Mouse (Mus musculus): Measurements from ENCODE around the gene Itk.

Itk gene

GRCm38 (mm10) chr11:46393413-46393812 is 4.1 kb upstream of the Itk start:
- DNase-seq (ENCODE audit: low read depth, low spot score) = no peak

- DNase-seq (ENCODE audit: low read depth, low spot score) = no peak
These were observed 3.6 kb upstream of the Itk start for GRCm38 (mm10) chr11:46392890-46393289.

GRCm38 (mm10) chr11:46390621-46391020 is 1.3 kb upstream of the Itk start:
- no peak for DNase-seq (ENCODE audit: low read depth, low spot score)

DNA sequence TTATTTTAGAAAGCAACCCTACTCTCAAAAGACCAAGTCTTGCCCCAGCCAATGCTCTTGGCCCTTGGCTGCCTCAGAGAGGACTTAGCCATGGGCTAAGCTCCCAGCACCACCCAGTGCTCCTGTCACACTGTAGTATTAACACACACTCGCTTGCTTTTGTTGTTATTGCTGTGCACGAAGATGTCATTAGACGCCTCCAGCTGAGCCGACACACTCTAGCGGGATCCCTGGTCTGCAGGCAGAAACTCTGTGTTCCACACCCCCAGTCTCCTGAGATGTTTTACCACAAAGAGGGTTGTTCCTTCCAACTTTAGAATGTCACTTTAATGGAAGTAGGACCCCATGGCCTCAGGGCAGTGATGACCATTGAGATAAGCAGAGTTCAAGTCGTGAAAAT is 877 bp downstream of the Itk start:
- DNase-seq (ENCODE audit: low read depth, low spot score) = no peak

DNA sequence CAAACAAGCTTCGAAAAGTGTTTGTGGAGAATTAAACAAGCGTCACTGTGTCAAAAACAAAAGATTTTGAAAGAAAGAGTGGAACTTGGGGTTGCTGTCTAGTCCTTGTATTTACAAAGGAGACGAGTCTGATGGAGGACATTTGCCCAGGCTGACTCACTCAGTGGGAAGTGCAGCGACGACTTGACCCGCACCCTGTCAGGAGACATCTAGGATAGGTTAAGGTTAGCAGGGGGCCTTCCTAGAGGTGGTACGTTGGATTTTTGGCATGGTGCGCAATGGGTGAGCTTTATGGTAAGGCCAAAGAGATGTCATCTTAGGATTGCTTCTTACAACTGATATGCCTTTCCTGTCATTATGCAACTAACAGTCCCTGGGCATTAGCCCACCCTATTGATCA is 2.3 kb downstream of the Itk start:
- no peak for DNase-seq (ENCODE audit: low read depth, low spot score)

GRCm38 (mm10) chr11:46386556-46386955 is 2.8 kb downstream of the Itk start:
- no peak for DNase-seq (ENCODE audit: low read depth, low spot score)

DNA sequence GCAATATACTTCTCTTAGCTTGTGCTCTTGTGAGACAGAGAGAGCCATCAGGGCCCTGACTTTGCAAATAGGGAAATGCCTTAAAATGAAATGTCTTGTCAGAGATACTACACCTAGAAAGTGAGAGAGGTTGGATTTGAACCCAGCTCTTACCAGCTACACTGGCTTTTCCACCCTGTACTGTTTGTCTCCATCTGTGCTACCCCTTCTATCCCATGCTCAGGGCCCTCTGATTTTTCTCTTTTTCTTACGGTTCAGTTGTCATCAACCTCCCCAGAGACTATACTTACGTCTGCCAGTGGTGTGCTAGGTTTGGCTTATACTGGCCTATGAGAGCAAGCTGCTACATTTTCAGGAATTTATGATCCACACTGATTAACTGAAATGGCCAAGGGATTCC is 4.4 kb downstream of the Itk start:
- DNase-seq (ENCODE audit: low read depth, low spot score) = no peak

DNA sequence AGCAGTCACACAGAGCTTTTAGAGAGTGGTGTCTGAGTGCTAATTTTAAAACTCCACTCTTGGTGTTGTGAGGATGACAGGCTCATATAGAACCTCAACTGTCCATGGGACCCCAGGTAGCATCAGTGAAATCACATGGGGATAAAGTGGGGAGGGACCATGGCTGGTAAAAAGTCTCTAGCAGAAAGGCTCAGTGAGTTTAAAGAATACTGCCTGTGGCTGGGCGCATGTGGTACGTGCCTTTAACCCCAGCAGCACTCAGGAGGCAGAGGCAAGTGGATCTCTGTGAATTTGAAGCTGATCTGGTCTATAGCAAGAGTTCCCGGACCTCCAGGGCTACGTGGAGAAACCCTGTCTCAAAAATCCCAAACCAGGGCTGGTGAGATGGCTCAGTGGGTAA is 6.8 kb downstream of the Itk start:
- DNase-seq (ENCODE audit: low read depth, low spot score) = no peak

GRCm38 (mm10) chr11:46380097-46380675 is 9.1 kb downstream of the Itk start:
- no peak for DNase-seq (ENCODE audit: low read depth, low spot score)

DNA sequence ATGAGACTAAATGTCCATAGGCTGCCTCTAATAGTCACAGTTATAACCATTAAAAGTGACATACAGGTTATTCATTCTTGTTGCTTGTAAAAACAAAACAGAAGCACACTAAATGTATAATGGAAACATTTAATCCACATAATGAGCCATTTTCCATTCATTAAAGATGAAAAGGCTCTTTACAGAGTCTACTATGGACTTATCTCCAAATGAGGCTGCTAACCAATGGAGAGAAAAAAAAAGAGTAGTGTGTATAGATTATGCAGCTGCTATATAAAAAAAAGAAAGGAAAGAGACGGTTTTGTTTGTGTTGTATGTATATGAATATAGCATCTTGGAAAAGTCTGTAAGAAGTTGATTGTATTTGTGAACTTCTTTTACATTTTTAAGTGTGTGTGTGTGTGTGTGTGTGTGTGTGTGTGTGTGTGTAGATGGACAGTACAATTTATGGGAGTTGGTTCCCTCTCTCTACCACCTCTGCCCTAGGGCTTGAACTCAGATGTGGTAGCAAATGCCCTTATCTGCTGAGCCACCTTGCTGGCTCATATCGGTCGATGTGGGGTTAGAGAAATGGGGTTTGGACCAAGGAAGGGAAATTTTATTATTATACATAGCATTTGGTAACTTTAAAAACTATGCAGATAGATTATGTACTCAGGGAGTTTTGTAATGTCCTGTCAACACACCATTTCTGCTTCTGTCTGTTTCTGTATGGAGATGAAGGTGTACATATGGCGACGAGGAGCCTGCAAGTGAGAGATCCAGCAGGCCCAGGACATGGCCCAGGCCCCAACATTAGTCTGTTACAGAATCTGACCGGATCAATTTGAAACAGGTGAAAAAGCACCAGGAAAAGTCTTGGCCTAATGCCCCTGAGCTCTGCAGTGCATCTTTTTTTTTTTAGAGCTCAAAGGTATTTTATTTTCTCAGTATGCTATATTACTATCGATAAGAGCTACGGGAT is 11.2 kb downstream of the Itk start:
- no peak for DNase-seq (ENCODE audit: low read depth, low spot score)

DNA sequence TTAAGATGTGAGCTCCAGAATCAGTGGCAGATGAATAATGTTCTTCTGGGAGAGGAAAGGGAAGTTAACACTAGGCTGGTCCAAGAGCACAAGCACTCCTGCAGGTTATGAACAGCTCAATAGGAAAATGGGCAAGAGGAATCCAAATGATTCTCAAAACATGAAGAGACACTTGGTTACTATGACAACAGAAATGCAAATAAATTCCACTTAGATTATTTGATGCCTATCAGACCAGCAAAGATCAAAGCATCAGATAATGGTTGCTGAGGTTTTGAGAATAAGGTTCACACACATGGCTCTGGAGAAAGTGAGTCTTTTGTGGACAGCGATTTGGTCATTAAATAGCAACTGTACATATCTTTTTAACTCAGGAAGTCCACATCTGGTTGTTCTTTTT is 12.0 kb downstream of the Itk start:
- DNase-seq (ENCODE audit: low read depth, low spot score) = no peak

GRCm38 (mm10) chr11:46375015-46375414 is 14.3 kb downstream of the Itk start:
- DNase-seq (ENCODE audit: low read depth, low spot score) = no peak

DNA sequence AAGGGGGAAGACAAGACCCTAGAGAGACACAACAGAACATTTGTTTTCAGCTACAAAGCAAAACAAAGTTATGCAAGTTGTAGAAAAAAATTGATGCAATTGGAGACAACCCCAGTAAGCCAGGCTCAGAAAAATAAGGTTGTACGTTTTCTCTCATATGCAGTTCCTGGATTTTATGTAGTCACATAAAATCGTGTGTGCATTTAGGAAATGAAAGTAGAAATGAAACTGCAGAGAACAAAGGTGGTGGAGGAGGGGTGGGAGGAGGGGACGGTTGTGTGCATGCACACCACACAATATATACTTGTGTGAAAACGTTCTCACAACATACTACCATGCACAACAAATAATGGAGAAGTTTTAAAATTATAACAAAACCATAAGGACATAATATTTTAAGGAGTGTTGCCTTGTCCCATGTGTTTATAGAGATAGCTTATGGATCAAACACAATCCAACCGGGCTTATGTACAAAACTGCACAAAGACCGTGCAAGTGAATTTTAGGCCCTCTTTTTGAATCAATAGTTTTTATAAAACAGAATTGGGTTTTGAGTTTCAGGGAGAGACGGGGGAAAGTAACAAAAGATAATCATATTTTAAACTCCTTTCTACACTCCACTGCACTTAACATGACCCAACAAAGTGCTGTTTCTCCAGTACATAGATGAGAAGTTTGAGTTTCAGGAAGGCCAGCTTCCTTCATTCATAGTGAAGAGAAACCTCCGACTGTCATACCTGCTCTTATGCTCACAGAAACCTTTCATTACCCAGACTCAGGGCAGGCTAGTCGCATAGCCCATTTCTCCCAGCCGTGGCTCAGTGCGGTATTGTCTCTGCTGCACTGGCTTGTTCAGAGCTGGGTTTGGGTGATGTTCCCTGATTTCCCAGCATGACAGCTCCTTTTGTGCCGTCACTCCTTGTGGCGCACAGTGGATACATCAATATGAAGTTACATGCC is 16.0 kb downstream of the Itk start:
- no peak for DNase-seq (ENCODE audit: low read depth, low spot score)

GRCm38 (mm10) chr11:46372331-46372953 is 16.9 kb downstream of the Itk start:
- no peak for DNase-seq (ENCODE audit: low read depth, low spot score)

- no peak for DNase-seq (ENCODE audit: low read depth, low spot score)
These were observed 18.1 kb downstream of the Itk start for GRCm38 (mm10) chr11:46371250-46371649.

- no peak for DNase-seq (ENCODE audit: low read depth, low spot score)
These were observed 18.9 kb downstream of the Itk start for GRCm38 (mm10) chr11:46370457-46370856.

GRCm38 (mm10) chr11:46366357-46366756 is 23.0 kb downstream of the Itk start:
- no peak for DNase-seq (ENCODE audit: low read depth, low spot score)

- DNase-seq (ENCODE audit: low read depth, low spot score) = no peak
These were observed 23.6 kb downstream of the Itk start for GRCm38 (mm10) chr11:46365744-46366143.

DNA sequence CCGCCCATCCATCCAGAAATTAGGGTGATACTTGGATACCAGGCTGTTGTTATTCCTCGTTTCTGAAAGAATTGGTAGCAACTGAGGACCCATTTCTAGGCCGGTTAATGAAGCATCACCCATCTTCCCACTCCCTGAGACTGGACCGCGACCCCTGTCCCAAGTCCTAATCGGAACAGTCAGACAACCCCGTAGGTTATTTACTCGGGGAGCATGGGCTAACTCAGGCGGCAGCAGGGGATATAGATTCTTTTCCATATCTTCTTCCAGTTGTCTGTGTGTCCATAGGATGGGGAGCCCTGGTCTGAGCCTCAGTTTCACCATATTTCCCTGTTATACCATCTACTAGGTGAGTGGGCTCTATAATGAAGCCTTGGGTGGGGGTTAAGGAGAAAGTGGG is 25.5 kb downstream of the Itk start:
- no peak for DNase-seq (ENCODE audit: low read depth, low spot score)

- no peak for DNase-seq (ENCODE audit: low read depth, low spot score)
These were observed 27.0 kb downstream of the Itk start for GRCm38 (mm10) chr11:46362061-46363022.
